Comparison of ENCODE assay signal across 20 mouse cellular contexts in the genomic region with DNA sequence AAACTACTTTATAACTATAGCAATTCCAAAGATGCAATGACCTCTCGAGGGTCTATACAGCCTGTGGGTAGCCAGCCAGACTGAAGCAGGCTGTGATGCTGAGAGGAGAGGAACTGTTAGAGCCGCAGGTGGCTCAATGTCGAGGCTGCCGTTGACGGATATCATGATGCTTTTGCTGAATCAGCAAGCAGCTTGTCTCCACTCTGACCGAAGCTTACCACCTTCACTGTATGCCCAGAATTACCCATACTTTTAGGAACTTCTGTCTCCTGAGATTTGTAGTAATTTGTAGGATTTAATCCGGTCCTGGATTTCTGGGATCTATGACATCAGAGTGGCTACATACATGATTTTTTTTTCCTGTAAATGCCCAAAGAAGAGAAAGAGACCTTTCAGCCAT.
DNase-seq lines count a peak whose midpoint lies in the region; ATAC-seq and TF ChIP-seq lines count a peak whose summit lies in the region.
"Had no signal": no experiment of that assay in that cellular context is flagged by ENCODE, and none has a peak within 500 bp of the region (broad histone marks: within the 10 kb centered on the region; RNA-seq: fewer than 3 reads in every experiment).

No protein-coding gene starts in this region.

- H3K4me3 ChIP-seq in CH12.LX (replicated peaks in 1 of 3; ENCODE audit: low read depth in 2 of 3, low read length in 2 of 3, poor library complexity in 1 of 3) (no peak overlapping the region), ES-E14 (ENCODE audit: insufficient read depth in 1 of 2, low read depth in 1 of 2, low read length in 2 of 2, poor library complexity in 1 of 2, severe bottlenecking in 1 of 2) (no peak overlapping the region)
- no peak overlapping the region for H3K4me3 ChIP-seq in liver, embryonic 11.5 days (ENCODE audit: low read depth, low read length)

- dilution Hi-C loops in CH12.LX (cut with MboI; ENCODE audit: extremely low pct_ligation_motif_present, extremely low pct_unique_long_range_greater_than_20kb, low sequenced_read_pairs) = no loop called here

- no peaks in the 10 kb centered on the region for H3K79me2 ChIP-seq in CH12.LX (replicated peaks; ENCODE audit: control insufficient read depth, extremely low read depth, insufficient read depth, poor library complexity, severe bottlenecking)

- no peak for TF ChIP-seq EP300 in CH12.LX (IDR thresholded peaks at IDR 0.05; ENCODE audit: low read length)

- ATAC-seq in liver, embryonic 11.5 days (replicated peaks; ENCODE audit: low FRiP score) = no peak
- ATAC-seq: activated CD4-positive, CD25-positive, alpha-beta regulatory T cell, adult 4 months; CD4-positive, CD25-positive, alpha-beta regulatory T cell, adult 4 months; Patski had no signal

- no peaks in the 10 kb centered on the region for H3K9me3 ChIP-seq in CH12.LX (replicated peaks; ENCODE audit: low read length)
- no peaks in the 10 kb centered on the region for H3K9me3 ChIP-seq in ES-E14 (ENCODE audit: control insufficient read depth, insufficient read depth, low read depth, low read length)
- H3K9me3 ChIP-seq in liver, embryonic 11.5 days (ENCODE audit: control insufficient read depth, low read length) = no peaks in the 10 kb centered on the region
- H3K9me3 ChIP-seq: G1E had no signal

- WGBS in liver, embryonic 11.5 days = 79% methylated on average over 7 of the region's 7 CpGs

- no peak for TF ChIP-seq CTCF in CH12.LX (conservative IDR thresholded peaks at IDR 0.05 in 1 of 2, IDR thresholded peaks at IDR 0.05 in 1 of 2; ENCODE audit: low read depth in 2 of 2, low read length in 2 of 2)

- H3K36me3 ChIP-seq in CH12.LX (replicated peaks in 1 of 2; ENCODE audit: control insufficient read depth in 1 of 2, insufficient read depth in 1 of 2, low read length in 1 of 2) (no peaks in the 10 kb centered on the region), ES-E14 (ENCODE audit: control insufficient read depth, insufficient read depth, low read length, poor library complexity, severe bottlenecking) (no peaks in the 10 kb centered on the region)
- H3K36me3 ChIP-seq in liver, embryonic 11.5 days (ENCODE audit: control insufficient read depth, insufficient read depth, low read length) = no peaks in the 10 kb centered on the region
- H3K36me3 ChIP-seq: G1E had no signal

- in situ Hi-C loops in CH12.LX (cut with MboI; ENCODE audit: low pct_ligation_motif_present, low pct_unique_long_range_greater_than_20kb, low sequenced_read_pairs) = no loop called here
- in situ Hi-C loops in ES-E14 (cut with MboI; ENCODE audit: low sequenced_read_pairs in 2 of 2, unreplicated experiment in 2 of 2) = no loop called here

- no peak overlapping the region for H3K27ac ChIP-seq in CH12.LX (ENCODE audit: insufficient read depth, low read depth)
- no peak overlapping the region for H3K27ac ChIP-seq in ES-E14 (ENCODE audit: insufficient read depth, low read depth, low read length, poor library complexity, severe bottlenecking)
- no peak overlapping the region for H3K27ac ChIP-seq in liver, embryonic 11.5 days (ENCODE audit: low read depth, low read length)

- TF ChIP-seq RAD21 in CH12.LX (IDR thresholded peaks at IDR 0.05; ENCODE audit: low read depth, low read length) = no peak

- H3K4me1 ChIP-seq in CH12.LX (ENCODE audit: control insufficient read depth in 1 of 2, insufficient read depth in 2 of 2) = peaks cover 3 to 8% of the 10 kb centered on the region in 2 experiments; a peak in 2 of 4 replicates
- H3K4me1 ChIP-seq in ES-E14 (ENCODE audit: control insufficient read depth in 2 of 2, insufficient read depth in 2 of 2, low read length in 2 of 2, poor library complexity in 1 of 2) = no peaks in the 10 kb centered on the region
- H3K4me1 ChIP-seq in liver, embryonic 11.5 days (replicated peaks; ENCODE audit: control insufficient read depth, insufficient read depth, low read length) = no peaks in the 10 kb centered on the region

- DNase-seq in CH12.LX (ENCODE audit: extremely low read depth) = no peak
- DNase-seq in ES-E14 (ENCODE audit: low read depth, low spot score) = no peak
- DNase-seq in liver, embryonic 11.5 days (ENCODE audit: low spot score) = no peak
- no peak for DNase-seq in layer of hippocampus, postnatal 10 days (ENCODE audit: low spot score in 2 of 2)
- DNase-seq: adrenal gland, adult 2 months; adrenal gland, adult 8-10 months; adrenal gland, postnatal 10 days; adrenal gland, postnatal 14 days; adrenal gland, postnatal 25 days; adrenal gland, postnatal 36 days; B cell, adult 2 months; cerebellum, adult 11 months; cerebellum, adult 11-12 months; cerebellum, adult 18-20 months; cerebellum, adult 2 months; cerebellum, adult 8-10 months had no signal

- no peak overlapping the region for H3K9ac ChIP-seq in CH12.LX (ENCODE audit: insufficient read depth, low read depth)
- H3K9ac ChIP-seq in ES-E14 (ENCODE audit: insufficient read depth, low read depth, low read length, poor library complexity, severe bottlenecking) = no peak overlapping the region
- H3K9ac ChIP-seq in liver, embryonic 11.5 days (ENCODE audit: low read depth, low read length) = no peak overlapping the region

- TF ChIP-seq POLR2A in CH12.LX (IDR thresholded peaks at IDR 0.05; ENCODE audit: low read depth, low read length) = no peak

- no peaks in the 10 kb centered on the region for H3K27me3 ChIP-seq in CH12.LX (replicated peaks)
- no peaks in the 10 kb centered on the region for H3K27me3 ChIP-seq in liver, embryonic 11.5 days (replicated peaks; ENCODE audit: control insufficient read depth, insufficient read depth, low read length)

- H3K4me2 ChIP-seq in CH12.LX (ENCODE audit: insufficient read depth, low read depth, poor library complexity, severe bottlenecking) = no peak overlapping the region
- no peak overlapping the region for H3K4me2 ChIP-seq in liver, embryonic 11.5 days

TF ChIP-seq in CH12.LX, 34 proteins besides CTCF, POLR2A, EP300 and RAD21:
- TF ChIP-seq MAFK (IDR thresholded peaks at IDR 0.05; ENCODE audit: insufficient replicate concordance, low read length) (peak; percentile 58; the same call in 1 of the 2 replicates), MXI1 (IDR thresholded peaks at IDR 0.05; ENCODE audit: low read depth, low read length) (no peak)
TF ChIP-seq in CH12.LX: peak in this region for 1.

TF ChIP-seq in ES-E14, 5 proteins besides CTCF, POLR2A, EP300 and RAD21:
- TF ChIP-seq ZC3H11A (IDR thresholded peaks at IDR 0.05; ENCODE audit: borderline replicate concordance, low read depth, low read length) (no peak), MAFK (IDR thresholded peaks at IDR 0.05; ENCODE audit: insufficient read depth, low read depth, low read length) (peak; percentile 65; the same call in 1 of the 2 replicates), CHD2 (IDR thresholded peaks at IDR 0.05; ENCODE audit: low read depth, low read length) (no peak), HCFC1 (IDR thresholded peaks at IDR 0.05; ENCODE audit: borderline replicate concordance, insufficient read depth, low read length) (no peak), ZNF384 (IDR thresholded peaks at IDR 0.05; ENCODE audit: low read depth, low read length) (no peak)
